In genomic region chrX:162756058-162756457, GRCm38 (mm10) we compare ENCODE assay signal across 25 mouse cellular contexts. TPM values are rescaled to one million over a fixed set of nuclear protein-coding genes. Genes with fewer than 3 reads are reported as not detected.
DNase-seq lines count a peak whose midpoint lies in the region; ATAC-seq and TF ChIP-seq lines count a peak whose summit lies in the region.
"Had no signal": no experiment of that assay in that cellular context is flagged by ENCODE, and none has a peak within 500 bp of the region (broad histone marks: within the 10 kb centered on the region; RNA-seq: fewer than 3 reads in every experiment).

No protein-coding gene starts in this region.

- H3K27me3 ChIP-seq in midbrain, embryonic 11.5 days (ENCODE audit: control insufficient read depth, insufficient read depth, low read length) = no peaks in the 10 kb centered on the region
- H3K27me3 ChIP-seq in midbrain, embryonic 13.5 days = 0 out of 2 replicates have a peak, but pooled peaks cover 4% of the 10 kb centered on the region
- H3K27me3 ChIP-seq: CH12.LX; forebrain, embryonic 13.5 days; forebrain, embryonic 15.5 days had no signal

- no peaks in the 10 kb centered on the region for H3K9me3 ChIP-seq in midbrain, embryonic 11.5 days (ENCODE audit: control insufficient read depth, low read length)
- no peaks in the 10 kb centered on the region for H3K9me3 ChIP-seq in midbrain, embryonic 13.5 days
- no peaks in the 10 kb centered on the region for H3K9me3 ChIP-seq in ES-E14 (ENCODE audit: control insufficient read depth, insufficient read depth, low read depth, low read length)
- H3K9me3 ChIP-seq: embryonic facial prominence, embryonic 12.5 days; forebrain, embryonic 13.5 days; forebrain, embryonic 15.5 days had no signal

- no peak for ATAC-seq in midbrain, embryonic 11.5 days (ENCODE audit: low FRiP score)
- no peak for ATAC-seq in midbrain, embryonic 13.5 days
- ATAC-seq: activated CD4-positive, CD25-positive, alpha-beta regulatory T cell, adult 4 months; CD4-positive, CD25-positive, alpha-beta regulatory T cell, adult 4 months; forebrain, embryonic 13.5 days; forebrain, embryonic 15.5 days; forebrain, postnatal 0 days; Patski had no signal

- no peak overlapping the region for H3K4me3 ChIP-seq in midbrain, embryonic 11.5 days (ENCODE audit: low read depth, low read length)
- H3K4me3 ChIP-seq in midbrain, embryonic 13.5 days (replicated peaks) = no peak overlapping the region
- H3K4me3 ChIP-seq in ES-E14 (ENCODE audit: insufficient read depth in 1 of 2, low read depth in 1 of 2, low read length in 2 of 2, poor library complexity in 1 of 2, severe bottlenecking in 1 of 2) = no peak overlapping the region
- H3K4me3 ChIP-seq: embryonic facial prominence, embryonic 10.5 days; embryonic facial prominence, embryonic 12.5 days; forebrain, embryonic 13.5 days; forebrain, embryonic 15.5 days had no signal

- H3K36me3 ChIP-seq in midbrain, embryonic 11.5 days (ENCODE audit: control insufficient read depth, insufficient read depth, low read length) = no peaks in the 10 kb centered on the region
- H3K36me3 ChIP-seq in midbrain, embryonic 13.5 days = no peaks in the 10 kb centered on the region
- no peaks in the 10 kb centered on the region for H3K36me3 ChIP-seq in ES-E14 (ENCODE audit: control insufficient read depth, insufficient read depth, low read length, poor library complexity, severe bottlenecking)
- H3K36me3 ChIP-seq: embryonic facial prominence, embryonic 10.5 days; embryonic facial prominence, embryonic 12.5 days; forebrain, embryonic 15.5 days had no signal

- in situ Hi-C loops in ES-E14 (cut with MboI; ENCODE audit: low sequenced_read_pairs in 2 of 2, unreplicated experiment in 2 of 2) = no loop called here

- H3K4me2 ChIP-seq in midbrain, embryonic 11.5 days = no peak overlapping the region
- no peak overlapping the region for H3K4me2 ChIP-seq in midbrain, embryonic 13.5 days (replicated peaks)
- H3K4me2 ChIP-seq: embryonic facial prominence, embryonic 12.5 days; forebrain, embryonic 13.5 days; forebrain, embryonic 15.5 days had no signal

- WGBS in midbrain, embryonic 11.5 days = 43% methylated on average over 7 of the region's 7 CpGs
- WGBS in midbrain, embryonic 13.5 days = 39% methylated on average over 7 of the region's 7 CpGs

- DNase-seq in midbrain, embryonic 11.5 days (ENCODE audit: low spot score, missing footprints) = peak; percentile 35
- DNase-seq in ES-E14 (ENCODE audit: low read depth, low spot score) (peak; percentile 47), R1 (ENCODE audit: low read depth, low spot score) (peak; percentile 92)
- no peak for DNase-seq in thymus, postnatal 10 days (ENCODE audit: low spot score in 2 of 2)
- no peak for DNase-seq in lung, postnatal 14 days
- DNase-seq in gastrocnemius, postnatal 4 days (ENCODE audit: low spot score in 2 of 2) = no peak
- DNase-seq: adrenal gland, adult 8-10 months; adrenal gland, postnatal 14 days; adrenal gland, postnatal 36 days; B cell, adult 2 months; cerebellum, adult 11-12 months; cerebellum, adult 2 months; cerebellum, adult 9-10 months; cerebellum, postnatal 10 days; cerebellum, postnatal 25 days; forebrain, postnatal 0 days had no signal

- no peak overlapping the region for H3K27ac ChIP-seq in midbrain, embryonic 11.5 days (ENCODE audit: low read depth, low read length)
- no peak overlapping the region for H3K27ac ChIP-seq in midbrain, embryonic 13.5 days
- no peak overlapping the region for H3K27ac ChIP-seq in ES-E14 (ENCODE audit: insufficient read depth, low read depth, low read length, poor library complexity, severe bottlenecking)
- H3K27ac ChIP-seq: embryonic facial prominence, embryonic 10.5 days; embryonic facial prominence, embryonic 12.5 days; forebrain, embryonic 13.5 days; forebrain, embryonic 15.5 days had no signal

- H3K4me1 ChIP-seq in midbrain, embryonic 11.5 days (ENCODE audit: control insufficient read depth, insufficient read depth, low read length) = no peaks in the 10 kb centered on the region; the same call in 1 of the 2 replicates
- peaks cover 9% of the 10 kb centered on the region for H3K4me1 ChIP-seq in midbrain, embryonic 13.5 days (replicated peaks)
- peaks cover 2 to 4% of the 10 kb centered on the region in 2 experiments; a peak in 3 of 4 replicates for H3K4me1 ChIP-seq in ES-E14 (ENCODE audit: control insufficient read depth in 2 of 2, insufficient read depth in 2 of 2, low read length in 2 of 2, poor library complexity in 1 of 2)
- H3K4me1 ChIP-seq: embryonic facial prominence, embryonic 12.5 days had no signal

- H3K9ac ChIP-seq in midbrain, embryonic 11.5 days (ENCODE audit: low read length) = no peak overlapping the region
- no peak overlapping the region for H3K9ac ChIP-seq in midbrain, embryonic 13.5 days (replicated peaks)
- no peak overlapping the region for H3K9ac ChIP-seq in ES-E14 (ENCODE audit: insufficient read depth, low read depth, low read length, poor library complexity, severe bottlenecking)
- H3K9ac ChIP-seq: embryonic facial prominence, embryonic 12.5 days; forebrain, embryonic 13.5 days; forebrain, embryonic 15.5 days; forebrain, postnatal 0 days had no signal

TF ChIP-seq in ES-E14, 5 proteins besides CTCF, POLR2A, EP300 and RAD21:
- no peak for TF ChIP-seq CHD2 (IDR thresholded peaks at IDR 0.05; ENCODE audit: low read depth, low read length)
- no peak for TF ChIP-seq MAFK (IDR thresholded peaks at IDR 0.05; ENCODE audit: insufficient read depth, low read depth, low read length)
- no peak for TF ChIP-seq ZC3H11A (IDR thresholded peaks at IDR 0.05; ENCODE audit: borderline replicate concordance, low read depth, low read length)
- TF ChIP-seq ZNF384 (IDR thresholded peaks at IDR 0.05; ENCODE audit: low read depth, low read length) = no peak
- TF ChIP-seq HCFC1 (IDR thresholded peaks at IDR 0.05; ENCODE audit: borderline replicate concordance, insufficient read depth, low read length) = no peak

RNA-seq across cellular contexts. Expression of gene Rbbp7, which starts 4.1 kb away (rescaled TPM):
- polyA plus RNA-seq in midbrain, embryonic 11.5 days (2014; fragmentation: Nextera tagmentation; extraction: Ambion mirVana) = 345 and 352 TPM in 2 replicates
- polyA plus RNA-seq in midbrain, embryonic 13.5 days (2015; fragmentation: Nextera tagmentation; extraction: Ambion mirVana) = 210 and 217 TPM in 2 replicates
- 158 and 276 TPM in 2 replicates for total RNA-seq in ES-E14 (2012; rRNA removed)
- 100 to 1,000 TPM; 205 to 207 TPM for total RNA-seq in gastrocnemius, postnatal 4 days (2021)

Comparison
In these comparisons a context has a peak if more than half of its experiments do, and no peak if none do; other contexts are left out.
1. DNase-seq: peak in midbrain, embryonic 11.5 days (single experiment), ES-E14 (single experiment) and R1 (single experiment); none in thymus, postnatal 10 days (0 of 2), lung, postnatal 14 days (single experiment) and gastrocnemius, postnatal 4 days (0 of 2).